Mouse (Mus musculus) thymus, adult 2 months (tissue): ENCODE measurements at regions not wholly inside any gene's neighbourhood (a gene's known extent, or its start where the extent isn't known, plus 50 kb on each side); places are given as distances from the start of the nearest gene placed in this dataset.

Experiments
- CTCF ChIP-seq: fragments of 200-500 bp; IDR thresholded peaks from 2 replicates; pipeline ENCODE4 v1.5.1; 2012; ENCODE audit warnings: mild to moderate bottlenecking, control low read depth, low read length, moderate library complexity, borderline replicate concordance; ENCODE audit not compliant: control insufficient read depth, poor library complexity, insufficient read depth; ENCODE audit errors: extremely low read depth
- POLR2A ChIP-seq: fragments of 200-500 bp; IDR thresholded peaks from 2 replicates; pipeline ENCODE4 v1.6.1; 2012; ENCODE audit warnings: mild to moderate bottlenecking, low read length, control low read depth, moderate library complexity; ENCODE audit not compliant: control insufficient read depth, poor library complexity, insufficient read depth; ENCODE audit errors: extremely low read depth

- TF ChIP-seq CTCF (no peak), POLR2A (no peak)
These were observed 57.8 kb upstream of the Zfp706 start for GRCm38 (mm10) chr15:37065408-37065807.
